Mouse (Mus musculus): ENCODE data around the gene Zc3h10.
"Not testable (repeated sequence)": the region's sequence is repeated elsewhere in the genome, so short reads cannot be mapped to it uniquely, and the experiment has no call there.

The Zc3h10 gene

GRCm38 (mm10) chr10:128524111-128524731 lies 23.4 kb downstream of the Zc3h10 start:
- no peak for DNase-seq (ENCODE audit: low spot score in 2 of 2)

- DNase-seq (ENCODE audit: low spot score in 2 of 2): no peak
Observed at GRCm38 (mm10) chr10:128522351-128522750, 25.2 kb downstream of the Zc3h10 start.

GRCm38 (mm10) chr10:128520591-128520990 lies 27.0 kb downstream of the Zc3h10 start:
- DNase-seq (ENCODE audit: low spot score in 2 of 2): no peak

GRCm38 (mm10) chr10:128518833-128519232 lies 28.7 kb downstream of the Zc3h10 start:
- DNase-seq (ENCODE audit: low spot score in 2 of 2): peak; percentile 37 to 53

GRCm38 (mm10) chr10:128516677-128517076 lies 30.9 kb downstream of the Zc3h10 start:
- DNase-seq (ENCODE audit: low spot score in 2 of 2): no peak

- no peak for DNase-seq (ENCODE audit: low spot score in 2 of 2)
Observed at GRCm38 (mm10) chr10:128516029-128516428, 31.5 kb downstream of the Zc3h10 start.

- DNase-seq (ENCODE audit: low spot score in 2 of 2): no peak
Observed at GRCm38 (mm10) chr10:128515044-128515443, 32.5 kb downstream of the Zc3h10 start.

- DNase-seq (ENCODE audit: low spot score in 2 of 2): no peak
Observed at GRCm38 (mm10) chr10:128511761-128512160, 35.8 kb downstream of the Zc3h10 start.

- no peak for DNase-seq (ENCODE audit: low spot score in 2 of 2)
Observed at GRCm38 (mm10) chr10:128511189-128511588, 36.4 kb downstream of the Zc3h10 start.

GRCm38 (mm10) chr10:128510301-128510700 lies 37.3 kb downstream of the Zc3h10 start:
- DNase-seq (ENCODE audit: low spot score in 2 of 2): no peak

- no peak for DNase-seq (ENCODE audit: low spot score in 2 of 2)
Observed at GRCm38 (mm10) chr10:128509831-128510230, 37.7 kb downstream of the Zc3h10 start.

GRCm38 (mm10) chr10:128509203-128509602 lies 38.4 kb downstream of the Zc3h10 start:
- DNase-seq (ENCODE audit: low spot score in 2 of 2): no peak

- DNase-seq (ENCODE audit: low spot score in 2 of 2): no peak
Observed at GRCm38 (mm10) chr10:128508260-128508659, 39.3 kb downstream of the Zc3h10 start.

- DNase-seq (ENCODE audit: low spot score in 2 of 2): no peak
Observed at GRCm38 (mm10) chr10:128505974-128506373, 41.6 kb downstream of the Zc3h10 start.

GRCm38 (mm10) chr10:128505371-128505667 lies 42.3 kb downstream of the Zc3h10 start:
- not testable (repeated sequence) for DNase-seq (ENCODE audit: low spot score in 2 of 2)

GRCm38 (mm10) chr10:128504641-128505370 lies 42.8 kb downstream of the Zc3h10 start:
- DNase-seq (ENCODE audit: low spot score in 2 of 2): no peak

GRCm38 (mm10) chr10:128504012-128504411 lies 43.6 kb downstream of the Zc3h10 start:
- no peak for DNase-seq (ENCODE audit: low spot score in 2 of 2)

- DNase-seq (ENCODE audit: low spot score in 2 of 2): no peak
Observed at GRCm38 (mm10) chr10:128503532-128503931, 44.0 kb downstream of the Zc3h10 start.

- no peak for DNase-seq (ENCODE audit: low spot score in 2 of 2)
Observed at GRCm38 (mm10) chr10:128502341-128502740, 45.2 kb downstream of the Zc3h10 start.

GRCm38 (mm10) chr10:128499116-128499671 lies 48.4 kb downstream of the Zc3h10 start:
- peak; percentile 63 to 73 for DNase-seq (ENCODE audit: low spot score in 2 of 2)

GRCm38 (mm10) chr10:128498590-128498989 lies 49.0 kb downstream of the Zc3h10 start, which contains the start of gene Myl6b:
Gene Myl6b, minus strand, starts transcription at chr10:128498685.
- peak; percentile 95 for DNase-seq (ENCODE audit: low spot score in 2 of 2)

GRCm38 (mm10) chr10:128497134-128497737 lies 50.3 kb downstream of the Zc3h10 start:
- DNase-seq (ENCODE audit: low spot score in 2 of 2): no peak

Data from right cerebral cortex, adult 2 months (tissue).